13 mouse cellular contexts compared by ENCODE assay signal in genomic region chr12:45597904-45598570, GRCm38 (mm10).
DNase-seq lines count a peak whose midpoint lies in the region; ATAC-seq and TF ChIP-seq lines count a peak whose summit lies in the region.
"Had no signal": no experiment of that assay in that cellular context is flagged by ENCODE, and none has a peak within 500 bp of the region (broad histone marks: within the 10 kb centered on the region; RNA-seq: fewer than 3 reads in every experiment).

No protein-coding gene starts in this region.

- no peak overlapping the region for H3K4me3 ChIP-seq in lung, embryonic 14.5 days (ENCODE audit: low read depth, low read length)
- no peak overlapping the region for H3K4me3 ChIP-seq in lung, postnatal 0 days (ENCODE audit: low read depth, low read length)
- H3K4me3 ChIP-seq: layer of hippocampus, adult 2 months had no signal

- no peak overlapping the region for H3K4me2 ChIP-seq in lung, embryonic 14.5 days
- H3K4me2 ChIP-seq in lung, postnatal 0 days (replicated peaks; ENCODE audit: low read depth, low read length), result no peak overlapping the region

- no peak overlapping the region for H3K27ac ChIP-seq in lung, embryonic 14.5 days (ENCODE audit: low read depth)
- H3K27ac ChIP-seq in lung, postnatal 0 days (ENCODE audit: low read length), result no peak overlapping the region
- H3K27ac ChIP-seq: layer of hippocampus, adult 2 months had no signal

- no peak for ATAC-seq in lung, embryonic 14.5 days (ENCODE audit: insufficient read depth)
- ATAC-seq in lung, postnatal 0 days, result no peak

- peak; percentile 7 for DNase-seq in adrenal gland, postnatal 10 days
- no peak for DNase-seq in adrenal gland, postnatal 25 days
- DNase-seq in lung, embryonic 14.5 days, result peak; percentile 9
- no peak for DNase-seq in lung, postnatal 0 days (ENCODE audit: low spot score)
- DNase-seq in mesoderm, embryonic 11.5 days (ENCODE audit: low read depth, low spot score), result peak; percentile 35
- no peak for DNase-seq in left cerebral cortex, adult 11 months (ENCODE audit: low spot score)
- no peak for DNase-seq in right cerebral cortex, postnatal 25 days
- no peak for DNase-seq in frontal cortex, postnatal 10 days (ENCODE audit: low spot score in 2 of 2)
- DNase-seq: cerebellum, postnatal 25 days; heart, postnatal 14 days; thymus, adult 18-20 months had no signal

- H3K9me3 ChIP-seq in lung, embryonic 14.5 days (ENCODE audit: low read depth, low read length), result no peaks in the 10 kb centered on the region
- H3K9me3 ChIP-seq in lung, postnatal 0 days (ENCODE audit: low read length), result no peaks in the 10 kb centered on the region
- H3K9me3 ChIP-seq: G1E had no signal

- 42% methylated on average over 4 of the region's 4 CpGs for WGBS in lung, embryonic 14.5 days
- WGBS in lung, postnatal 0 days, result 37% methylated on average over 4 of the region's 4 CpGs

- no peaks in the 10 kb centered on the region for H3K27me3 ChIP-seq in lung, embryonic 14.5 days (ENCODE audit: insufficient read depth, low read length)
- H3K27me3 ChIP-seq in lung, postnatal 0 days (replicated peaks; ENCODE audit: insufficient read depth, low read length), result no peaks in the 10 kb centered on the region

- no peak for TF ChIP-seq EP300 in lung, postnatal 0 days (IDR thresholded peaks at IDR 0.05)

- no peaks in the 10 kb centered on the region for H3K36me3 ChIP-seq in lung, embryonic 14.5 days (ENCODE audit: insufficient read depth)
- no peaks in the 10 kb centered on the region for H3K36me3 ChIP-seq in lung, postnatal 0 days (ENCODE audit: insufficient read depth, low read length)
- H3K36me3 ChIP-seq: G1E had no signal

- no peak for TF ChIP-seq CTCF in lung, embryonic 14.5 days (IDR thresholded peaks at IDR 0.05; ENCODE audit: low read depth)
- TF ChIP-seq CTCF in lung, postnatal 0 days (IDR thresholded peaks at IDR 0.05), result no peak

- no peak overlapping the region for H3K9ac ChIP-seq in lung, embryonic 14.5 days
- H3K9ac ChIP-seq in lung, postnatal 0 days (replicated peaks; ENCODE audit: low read depth), result no peak overlapping the region

- H3K4me1 ChIP-seq in lung, embryonic 14.5 days (ENCODE audit: insufficient read depth), result no peaks in the 10 kb centered on the region
- no peaks in the 10 kb centered on the region for H3K4me1 ChIP-seq in lung, postnatal 0 days (ENCODE audit: insufficient read depth, low read depth, low read length)

Comparison
In these comparisons a context has a peak if more than half of its experiments do, and no peak if none do; other contexts are left out.
1. DNase-seq: peak in adrenal gland, postnatal 10 days (single experiment), lung, embryonic 14.5 days (single experiment) and mesoderm, embryonic 11.5 days (single experiment); none in adrenal gland, postnatal 25 days (single experiment), lung, postnatal 0 days (single experiment), left cerebral cortex, adult 11 months (single experiment), right cerebral cortex, postnatal 25 days (single experiment) and frontal cortex, postnatal 10 days (0 of 2).